Mouse (Mus musculus) liver, postnatal 0 days (tissue): ENCODE results near the gene Ddx19a. TPM values are rescaled to one million over a fixed set of nuclear protein-coding genes. Genes with fewer than 3 reads are reported as not detected.
"Not testable (repeated sequence)": the region's sequence is repeated elsewhere in the genome, so short reads cannot be mapped to it uniquely, and the experiment has no call there.

ENCODE experiments used
- ATAC-seq: fragments of 200-750 bp; cut with Nextera tagmentation; 2 replicates; pipeline ENCODE4 v1.8.0; 2017; ENCODE audit warnings: mild to moderate bottlenecking, moderate library complexity
- DNase-seq: peaks from one replicate; pipeline ENCODE4 v3.0.0-alpha.2; 2016
- H3K27ac ChIP-seq: fragments of 300-500 bp; sonication (generic); 2 replicates; pipeline ENCODE4 v1.5.1; 2014; ENCODE audit warnings: antibody characterized with exemption, moderate library complexity, mild to moderate bottlenecking, low read depth
- H3K27me3 ChIP-seq: fragments of 300-500 bp; sonication (generic); 2 replicates; pipeline ENCODE4 v1.6.1; 2014; ENCODE audit warnings: low read length, control low read depth, mixed read lengths; ENCODE audit not compliant: insufficient read depth
- H3K36me3 ChIP-seq: fragments of 300-500 bp; sonication (generic); replicated peaks from 2 replicates; pipeline ENCODE4 v1.6.1; 2014; ENCODE audit warnings: mild to moderate bottlenecking, control low read depth, low read length, moderate library complexity, mixed read lengths; ENCODE audit not compliant: insufficient read depth
- H3K4me1 ChIP-seq: fragments of 300-500 bp; sonication (generic); 2 replicates; pipeline ENCODE4 v1.6.1; 2014; ENCODE audit warnings: antibody characterized with exemption, mild to moderate bottlenecking, control low read depth; ENCODE audit not compliant: insufficient read depth
- H3K4me2 ChIP-seq: fragments of 300-500 bp; sonication (generic); 2 replicates; pipeline ENCODE4 v1.6.1; 2014; ENCODE audit warnings: low read depth, mild to moderate bottlenecking, low read length, moderate library complexity, mixed read lengths
- H3K4me3 ChIP-seq: fragments of 300-500 bp; sonication (generic); 2 replicates; pipeline ENCODE4 v1.5.1; 2014; ENCODE audit warnings: low read depth, low read length
- H3K9ac ChIP-seq: fragments of 300-500 bp; sonication (generic); replicated peaks from 2 replicates; pipeline ENCODE4 v1.6.1; 2014; ENCODE audit warnings: mild to moderate bottlenecking, moderate library complexity
- H3K9me3 ChIP-seq: fragments of 300-500 bp; sonication (generic); 2 replicates; pipeline ENCODE4 v1.6.1; 2016; ENCODE audit warnings: mild to moderate bottlenecking, control low read depth, low read length, mixed read lengths
- CTCF ChIP-seq: sonication (generic); IDR thresholded peaks from 2 replicates; pipeline ENCODE4 v1.5.1; 2016; ENCODE audit warnings: antibody characterized with exemption, low read depth
- EP300 ChIP-seq: IDR thresholded peaks from 2 replicates; pipeline ENCODE4 v1.6.1; 2016; ENCODE audit warnings: antibody characterized with exemption, low read depth, mild to moderate bottlenecking
- WGBS: fragments of 180-500 bp; shearing (Covaris S2); extraction: QIAGEN DNeasy Blood & Tissue Kit; methylation state at CpG from one replicate; pipeline ENCODE4 v1.1.7; 2014; ENCODE audit not compliant: insufficient replicate concordance; 5-methylcytosine and 5-hydroxymethylcytosine counted together
- polyA plus RNA-seq: library from polyadenylated mRNA; unstranded; fragments of >200 nt; fragmentation: Nextera tagmentation; extraction: Ambion mirVana; gene quantifications from 2 replicates; pipeline ENCODE4 v1.2.1, GENCODE M21; 2015

Gene Ddx19a
- polyA plus RNA-seq, 1 experiment from 2014 or later = 6.9 TPM

- Histone ChIP-seq H3K9ac (peak overlapping the region; percentile 80), H3K27ac (peak overlapping the region; percentile 83), H3K36me3 (peaks cover 24% of the 10 kb centered on the region), H3K27me3 (no peaks in the 10 kb centered on the region), H3K9me3 (no peaks in the 10 kb centered on the region), H3K4me3 (peak overlapping the region; percentile 62), H3K4me1 (peaks cover 30% of the 10 kb centered on the region), H3K4me2 (peak overlapping the region; percentile 71)
- 7% methylated on average over 37 of the region's 37 CpGs for WGBS
- TF ChIP-seq EP300 = 0 out of 2 replicates have a peak, but pooled peaks have one; percentile 18
- TF ChIP-seq CTCF = no peak
- peak; percentile 94 for DNase-seq
- peak; percentile 99 for ATAC-seq
These were observed 36.0 kb upstream of the Ddx19a start for GRCm38 (mm10) chr8:111033482-111034215.

GRCm38 (mm10) chr8:111032916-111033315 lies 35.3 kb upstream of the Ddx19a start, which contains the start of gene Aars:
Gene Aars (plus strand): TSS chr8:111033144.
- TF ChIP-seq EP300 (no peak), CTCF (no peak)
- ATAC-seq (no peak), DNase-seq (no peak)
- H3K9ac ChIP-seq = peak within 1 kb of the TSS; percentile 80
- peak within 1 kb of the TSS; percentile 62 for H3K4me3 ChIP-seq
- no peaks in the 10 kb centered on the region for H3K9me3 ChIP-seq
- peak within 1 kb of the TSS; percentile 71 for H3K4me2 ChIP-seq
- WGBS = 90% methylated on average over 7 of the region's 7 CpGs
- peaks cover 34% of the 10 kb centered on the region for H3K4me1 ChIP-seq
- no peaks in the 10 kb centered on the region for H3K27me3 ChIP-seq
- H3K36me3 ChIP-seq = peaks cover 18% of the 10 kb centered on the region
- H3K27ac ChIP-seq = peak within 1 kb of the TSS; percentile 83

GRCm38 (mm10) chr8:111031572-111031971 lies 34.0 kb upstream of the Ddx19a start, which contains the start of gene Ddx19b:
Gene Ddx19b (minus strand): TSS chr8:111031751.
- Histone ChIP-seq H3K9me3 (no peaks in the 10 kb centered on the region), H3K27me3 (no peaks in the 10 kb centered on the region), H3K36me3 (peaks cover 7% of the 10 kb centered on the region), H3K9ac (no peak within 1 kb of the TSS), H3K4me3 (no peak within 1 kb of the TSS), H3K4me1 (peaks cover 34% of the 10 kb centered on the region), H3K27ac (no peak within 1 kb of the TSS), H3K4me2 (no peak within 1 kb of the TSS)
- WGBS = 95% methylated on average over 19 of the region's 19 CpGs
- TF ChIP-seq CTCF (no peak), EP300 (no peak)
- DNase-seq = no peak
- ATAC-seq = no peak

- ATAC-seq = no peak
- Histone ChIP-seq H3K27me3 (no peaks in the 10 kb centered on the region), H3K4me2 (peak overlapping the region; percentile 59), H3K9me3 (no peaks in the 10 kb centered on the region), H3K9ac (no peak overlapping the region), H3K4me1 (peaks cover 20% of the 10 kb centered on the region), H3K27ac (no peak overlapping the region), H3K36me3 (no peaks in the 10 kb centered on the region), H3K4me3 (peak overlapping the region; percentile 19)
- DNase-seq = no peak
- WGBS = 65% methylated on average over 6 of the region's 6 CpGs
- TF ChIP-seq CTCF = no peak
- TF ChIP-seq EP300 = no peak
These were observed 32.4 kb upstream of the Ddx19a start for GRCm38 (mm10) chr8:111030045-111030444.

- Histone ChIP-seq H3K9ac (no peak overlapping the region), H3K4me2 (peak overlapping the region; percentile 59), H3K36me3 (no peaks in the 10 kb centered on the region), H3K27ac (no peak overlapping the region), H3K9me3 (no peaks in the 10 kb centered on the region), H3K27me3 (no peaks in the 10 kb centered on the region), H3K4me1 (peaks cover 17% of the 10 kb centered on the region), H3K4me3 (peak overlapping the region; percentile 19)
- no peak for TF ChIP-seq EP300
- no peak for TF ChIP-seq CTCF
- DNase-seq = no peak
- ATAC-seq = no peak
- WGBS = 34% methylated on average over 4 of the region's 4 CpGs
These were observed 32.0 kb upstream of the Ddx19a start for GRCm38 (mm10) chr8:111029589-111029988.

- H3K9me3 ChIP-seq = no peaks in the 10 kb centered on the region
- peaks cover 10% of the 10 kb centered on the region; the same call in 1 of the 2 replicates for H3K4me1 ChIP-seq
- H3K27me3 ChIP-seq = no peaks in the 10 kb centered on the region
- peak overlapping the region; percentile 71 for H3K4me3 ChIP-seq
- WGBS = under 1% methylated on average over 31 of the region's 31 CpGs
- ATAC-seq = peak; percentile 97
- DNase-seq = peak; percentile 92
- peak overlapping the region; percentile 81 for H3K9ac ChIP-seq
- no peaks in the 10 kb centered on the region for H3K36me3 ChIP-seq
- H3K27ac ChIP-seq = peak overlapping the region; percentile 87
- no peak for TF ChIP-seq CTCF
- TF ChIP-seq EP300 = no peak
- H3K4me2 ChIP-seq = peak overlapping the region; percentile 82
These were observed 29.9 kb upstream of the Ddx19a start for GRCm38 (mm10) chr8:111027391-111027937.

GRCm38 (mm10) chr8:111026609-111027008 lies 29.0 kb upstream of the Ddx19a start:
- not testable (repeated sequence) for DNase-seq, H3K27me3 ChIP-seq, H3K4me2 ChIP-seq, H3K36me3 ChIP-seq, ATAC-seq, H3K4me3 ChIP-seq, H3K9me3 ChIP-seq, H3K9ac ChIP-seq, H3K27ac ChIP-seq
- peaks cover 10% of the 10 kb centered on the region; the same call in 1 of the 2 replicates for H3K4me1 ChIP-seq
- WGBS = 83% methylated on average over 1 of the region's 2 CpGs

- H3K4me1 ChIP-seq, DNase-seq, H3K4me2 ChIP-seq, H3K27ac ChIP-seq, ATAC-seq, H3K27me3 ChIP-seq, H3K9me3 ChIP-seq, H3K4me3 ChIP-seq, H3K9ac ChIP-seq: not testable (repeated sequence)
- WGBS = 92% methylated on average over 9 of the region's 10 CpGs
- peaks cover 31% of the 10 kb centered on the region for H3K36me3 ChIP-seq
These were observed 12.8 kb upstream of the Ddx19a start for GRCm38 (mm10) chr8:111010230-111010991.
